Mouse (Mus musculus) heart, adult 11 months (tissue): ENCODE data around the gene Olfr934.
A peak's percentile ranks its signal among the peaks of the same experiment; 100 is the strongest.

Experiments used
- DNase-seq: peaks from one replicate; pipeline ENCODE4 v3.0.0; 2022

Gene Olfr934

GRCm38 (mm10) chr9:38988215-38988614 is at the start of gene Olfr934:
Gene Olfr934, minus strand, starts transcription at chr9:38988315.
- DNase-seq = no peak

GRCm38 (mm10) chr9:39023277-39023676 is 35.2 kb upstream of the Olfr934 start, which contains the start of gene Olfr146:
Gene Olfr146, minus strand, starts transcription at chr9:39023377.
- DNase-seq = no peak

- DNase-seq = no peak
These were observed 11.5 kb upstream of the Olfr934 start, which contains the start of gene Olfr935 for GRCm38 (mm10) chr9:38999583-38999982. Gene Olfr935, minus strand, starts transcription at chr9:38999683.

- DNase-seq = no peak
These were observed 16.1 kb downstream of the Olfr934 start, which contains the start of gene Olfr933 for GRCm38 (mm10) chr9:38972013-38972412. Gene Olfr933, plus strand, starts transcription at chr9:38972313.

- no peak for DNase-seq
These were observed 34.0 kb downstream of the Olfr934 start for GRCm38 (mm10) chr9:38954124-38954416.

- peak; percentile 66 for DNase-seq
These were observed 34.6 kb downstream of the Olfr934 start for GRCm38 (mm10) chr9:38953401-38954123.
